Mouse (Mus musculus): ENCODE data around the gene Taf6. TPM values are rescaled to one million over a fixed set of nuclear protein-coding genes. Genes with fewer than 3 reads are reported as not detected.

The Taf6 gene
- polyA plus RNA-seq, 1 experiment from 2014 or later, result 88.8 TPM

MicroRNA genes within 50 kb of the gene (microRNA counts, 519-probe panel; counts per million panel counts)
- 4,286 counts per million, percentile 87 among the panel's probes with 10 or more counts for microRNA mmu-miR-106b
- microRNA mmu-miR-25, result 5,089 counts per million, percentile 95 among the panel's probes with 10 or more counts
- 4,235 counts per million, percentile 85 among the panel's probes with 10 or more counts for microRNA mmu-miR-93

Small RNA genes lying within 50 kb of the gene (microRNA-seq; reads per million reads assigned to microRNA genes)
- gene Mir106b (6,708 reads per million, percentile 92 among the genes with 10 or more reads in this experiment), gene Mir25 (565 reads per million, percentile 70 among the genes with 10 or more reads in this experiment), gene Mir93 (9,171 reads per million, percentile 94 among the genes with 10 or more reads in this experiment)

Other genes with a start within 250 kb of the Taf6 start
- gene Gjc3, start 224.4 kb downstream of the Taf6 start, polyA plus RNA-seq (2015; fragmentation: Nextera tagmentation; extraction: Ambion mirVana), result 0.08 and 0.10 TPM in 2 replicates
- 1.1 TPM in 1 of 2 replicates, not detected in the other for gene Azgp1, start 205.9 kb downstream of the Taf6 start, polyA plus RNA-seq (2015; fragmentation: Nextera tagmentation; extraction: Ambion mirVana)
- not detected in 2 replicates for gene Smok3a, start 166.2 kb downstream of the Taf6 start, polyA plus RNA-seq (2015; fragmentation: Nextera tagmentation; extraction: Ambion mirVana)
- gene Smok3b, start 166.0 kb downstream of the Taf6 start, polyA plus RNA-seq (2015; fragmentation: Nextera tagmentation; extraction: Ambion mirVana), result not detected in 2 replicates
- gene Smok3c, start 134.3 kb downstream of the Taf6 start, polyA plus RNA-seq (2015; fragmentation: Nextera tagmentation; extraction: Ambion mirVana), result not detected in 2 replicates
- gene Zkscan1, start 102.4 kb downstream of the Taf6 start, polyA plus RNA-seq (2015; fragmentation: Nextera tagmentation; extraction: Ambion mirVana), result 14.8 and 18.1 TPM in 2 replicates
- gene Zscan21, start 70.5 kb downstream of the Taf6 start, polyA plus RNA-seq (2015; fragmentation: Nextera tagmentation; extraction: Ambion mirVana), result 57.9 and 61.5 TPM in 2 replicates
- gene Zfp113, start 31.7 kb downstream of the Taf6 start, polyA plus RNA-seq (2015; fragmentation: Nextera tagmentation; extraction: Ambion mirVana), result 22.8 and 24.0 TPM in 2 replicates
- gene Cops6, start 26.4 kb downstream of the Taf6 start, polyA plus RNA-seq (2015; fragmentation: Nextera tagmentation; extraction: Ambion mirVana), result 292 and 301 TPM in 2 replicates
- 26.2 and 27.4 TPM in 2 replicates for gene Ap4m1, start 15.4 kb downstream of the Taf6 start, polyA plus RNA-seq (2015; fragmentation: Nextera tagmentation; extraction: Ambion mirVana)
- 180 and 197 TPM in 2 replicates for gene Mcm7, start 15.0 kb downstream of the Taf6 start, polyA plus RNA-seq (2015; fragmentation: Nextera tagmentation; extraction: Ambion mirVana)
- gene Cnpy4, start within 50 bp of the Taf6 start, polyA plus RNA-seq (2015; fragmentation: Nextera tagmentation; extraction: Ambion mirVana), result 59.5 and 60.5 TPM in 2 replicates
- gene Mblac1, start 6.9 kb upstream of the Taf6 start, polyA plus RNA-seq (2015; fragmentation: Nextera tagmentation; extraction: Ambion mirVana), result 7.6 and 8.8 TPM in 2 replicates
- not detected in 2 replicates for gene Nxpe5, start 38.4 kb upstream of the Taf6 start, polyA plus RNA-seq (2015; fragmentation: Nextera tagmentation; extraction: Ambion mirVana)
- gene Lamtor4, start 68.0 kb upstream of the Taf6 start, polyA plus RNA-seq (2015; fragmentation: Nextera tagmentation; extraction: Ambion mirVana), result 56.7 and 62.1 TPM in 2 replicates
- 3.8 and 6.2 TPM in 2 replicates for gene BC037034, start 76.6 kb upstream of the Taf6 start, polyA plus RNA-seq (2015; fragmentation: Nextera tagmentation; extraction: Ambion mirVana)
- gene Gal3st4, start 85.4 kb upstream of the Taf6 start, polyA plus RNA-seq (2015; fragmentation: Nextera tagmentation; extraction: Ambion mirVana), result 1.2 and 1.5 TPM in 2 replicates
- 0.13 and 0.19 TPM in 2 replicates for gene Gm43720, start 92.5 kb upstream of the Taf6 start, polyA plus RNA-seq (2015; fragmentation: Nextera tagmentation; extraction: Ambion mirVana)
- gene Gpc2, start 92.6 kb upstream of the Taf6 start, polyA plus RNA-seq (2015; fragmentation: Nextera tagmentation; extraction: Ambion mirVana), result 16.7 and 17.1 TPM in 2 replicates
- 3.5 and 4.4 TPM in 2 replicates for gene Stag3, start 92.8 kb upstream of the Taf6 start, polyA plus RNA-seq (2015; fragmentation: Nextera tagmentation; extraction: Ambion mirVana)
- gene Pvrig, start 154.5 kb upstream of the Taf6 start, polyA plus RNA-seq (2015; fragmentation: Nextera tagmentation; extraction: Ambion mirVana), result 0.39 TPM in 1 of 2 replicates, not detected in the other

Data from lung, embryonic 16.5 days (tissue).